Mouse (Mus musculus): ENCODE data around the gene Olfr1157.

Olfr1157 gene

GRCm38 (mm10) chr2:87968199-87968598 lies at the start of gene Olfr1157:
Olfr1157 (minus strand) TSS chr2:87968299.
- no peak for DNase-seq

GRCm38 (mm10) chr2:88007515-88008318 lies 39.6 kb upstream of the Olfr1157 start, which contains the start of gene Olfr1160:
Olfr1160 (minus strand) TSS chr2:88008268.
- no peak for DNase-seq

GRCm38 (mm10) chr2:87989813-87990212 lies 21.7 kb upstream of the Olfr1157 start, which contains the start of gene Olfr1158:
Olfr1158 (plus strand) TSS chr2:87990113.
- DNase-seq, result no peak

- no peak for DNase-seq
These were observed 6.5 kb upstream of the Olfr1157 start, which contains the start of gene Olfr74 for GRCm38 (mm10) chr2:87974563-87974962. Olfr74 (minus strand) TSS chr2:87974663.

- no peak for DNase-seq
These were observed 15.1 kb downstream of the Olfr1157 start, which contains the start of gene Olfr1156 for GRCm38 (mm10) chr2:87953000-87953399. Olfr1156 (minus strand) TSS chr2:87953100.

- no peak for DNase-seq
These were observed 23.1 kb downstream of the Olfr1157 start, which contains the start of gene Olfr1155 for GRCm38 (mm10) chr2:87945037-87945436. Olfr1155 (minus strand) TSS chr2:87945137.
